Mouse (Mus musculus): ENCODE data around the gene Pip4k2c. TPM values are rescaled to one million over a fixed set of nuclear protein-coding genes. Genes with fewer than 3 reads are reported as not detected.
A peak's percentile ranks its signal among the peaks of the same experiment; 100 is the strongest.

Pip4k2c gene
- polyA plus RNA-seq, 1 experiment from 2014 or later: 27.2 TPM

DNA sequence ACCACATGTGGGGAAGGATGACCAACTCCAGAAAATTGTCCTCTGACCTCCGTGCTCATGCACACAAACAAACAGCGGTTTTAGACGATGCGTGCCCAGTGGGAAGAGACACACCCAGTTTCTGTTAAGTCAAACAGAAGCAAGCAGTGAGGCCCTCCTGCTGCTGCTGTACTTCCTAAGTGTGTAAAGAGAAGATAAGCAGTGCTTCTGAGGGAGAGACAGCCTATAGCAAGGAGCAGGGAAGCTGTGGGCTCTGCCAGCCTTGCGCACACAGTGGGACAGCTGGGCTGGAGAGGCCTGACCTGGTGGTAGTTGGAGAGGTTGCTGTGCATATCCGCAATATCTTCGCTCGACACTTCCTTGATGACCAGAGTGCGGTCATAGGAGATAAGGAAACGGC is 6.0 kb downstream of the Pip4k2c start:
- Histone ChIP-seq H3K4me2 (no peak overlapping the region), H3K36me3 (peaks cover 40% of the 10 kb centered on the region)
- WGBS: 72% methylated on average over 10 of the region's 10 CpGs

GRCm38 (mm10) chr10:127204589-127204988 is 6.8 kb downstream of the Pip4k2c start:
- H3K36me3 ChIP-seq: peaks cover 42% of the 10 kb centered on the region
- no peaks in the 10 kb centered on the region for H3K27me3 ChIP-seq
- H3K9ac ChIP-seq: no peak overlapping the region
- no peak overlapping the region for H3K27ac ChIP-seq
- H3K4me2 ChIP-seq: no peak overlapping the region
- no peak overlapping the region for H3K4me3 ChIP-seq
- ATAC-seq (ENCODE audit: borderline replicate concordance, extremely low read depth, low FRiP score, low TSS enrichment): no peak
- H3K9me3 ChIP-seq: no peaks in the 10 kb centered on the region
- WGBS: 59% methylated on average over 5 of the region's 5 CpGs
- peaks cover 11% of the 10 kb centered on the region for H3K4me1 ChIP-seq

More for the DNA sequence above, 6.0 kb downstream of the Pip4k2c start:
- no peaks in the 10 kb centered on the region for H3K9me3 ChIP-seq
- H3K4me1 ChIP-seq: peaks cover 12% of the 10 kb centered on the region
- H3K27ac ChIP-seq: no peak overlapping the region; the same call in 1 of the 2 replicates
- ATAC-seq (ENCODE audit: borderline replicate concordance, extremely low read depth, low FRiP score, low TSS enrichment): peak; percentile 55; the same call in 1 of the 2 replicates
- H3K9ac ChIP-seq: no peak overlapping the region
- no peak overlapping the region for H3K4me3 ChIP-seq
- no peaks in the 10 kb centered on the region for H3K27me3 ChIP-seq

- WGBS: 89% methylated on average over 3 of the region's 3 CpGs
- H3K27ac ChIP-seq: no peak overlapping the region
- no peak for ATAC-seq (ENCODE audit: borderline replicate concordance, extremely low read depth, low FRiP score, low TSS enrichment)
- H3K27me3 ChIP-seq: no peaks in the 10 kb centered on the region
- H3K9me3 ChIP-seq: no peaks in the 10 kb centered on the region
- no peak overlapping the region for H3K4me2 ChIP-seq
- peaks cover 16% of the 10 kb centered on the region for H3K4me1 ChIP-seq
- no peak overlapping the region for H3K4me3 ChIP-seq
- peaks cover 41% of the 10 kb centered on the region for H3K36me3 ChIP-seq
- no peak overlapping the region for H3K9ac ChIP-seq
Observed at GRCm38 (mm10) chr10:127203106-127203505, 8.3 kb downstream of the Pip4k2c start.

DNA sequence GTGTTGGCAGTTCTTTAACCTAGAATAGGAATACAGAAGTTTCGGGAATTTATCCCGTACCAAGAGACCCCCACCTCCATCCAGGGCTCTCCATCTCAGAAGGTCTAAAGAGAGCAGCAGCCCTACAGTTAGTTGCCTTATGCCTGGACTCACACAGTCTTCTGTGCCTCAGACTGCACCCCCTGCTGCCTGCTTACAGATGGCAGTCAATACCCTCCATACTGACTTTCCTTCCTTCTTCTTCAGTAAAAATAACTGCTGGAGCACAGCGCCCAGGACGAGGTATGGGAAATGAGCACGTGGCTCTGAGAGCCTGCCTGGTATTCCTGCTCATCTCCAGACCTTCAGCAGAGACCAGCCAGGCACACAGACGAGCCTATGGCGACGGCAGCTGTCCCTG is 11.1 kb downstream of the Pip4k2c start:
- H3K36me3 ChIP-seq: peaks cover 33% of the 10 kb centered on the region
- no peak overlapping the region for H3K4me2 ChIP-seq
- H3K9me3 ChIP-seq: no peaks in the 10 kb centered on the region
- no peak overlapping the region for H3K4me3 ChIP-seq
- no peaks in the 10 kb centered on the region for H3K27me3 ChIP-seq
- H3K27ac ChIP-seq: no peak overlapping the region
- WGBS: 69% methylated on average over 8 of the region's 8 CpGs
- ATAC-seq (ENCODE audit: borderline replicate concordance, extremely low read depth, low FRiP score, low TSS enrichment): no peak
- H3K9ac ChIP-seq: no peak overlapping the region
- H3K4me1 ChIP-seq: peaks cover 18% of the 10 kb centered on the region

GRCm38 (mm10) chr10:127199474-127199873 is 11.9 kb downstream of the Pip4k2c start:
- no peaks in the 10 kb centered on the region for H3K27me3 ChIP-seq
- no peak overlapping the region for H3K4me3 ChIP-seq
- H3K4me1 ChIP-seq: peaks cover 19% of the 10 kb centered on the region
- no peak overlapping the region for H3K9ac ChIP-seq
- peaks cover 31% of the 10 kb centered on the region for H3K36me3 ChIP-seq
- 83% methylated on average over 11 of the region's 11 CpGs for WGBS
- H3K27ac ChIP-seq: no peak overlapping the region
- no peak overlapping the region for H3K4me2 ChIP-seq
- ATAC-seq (ENCODE audit: borderline replicate concordance, extremely low read depth, low FRiP score, low TSS enrichment): no peak
- H3K9me3 ChIP-seq: no peaks in the 10 kb centered on the region

GRCm38 (mm10) chr10:127199068-127199467 is 12.3 kb downstream of the Pip4k2c start:
- peaks cover 30% of the 10 kb centered on the region for H3K36me3 ChIP-seq
- no peak overlapping the region for H3K27ac ChIP-seq
- no peaks in the 10 kb centered on the region for H3K27me3 ChIP-seq
- no peak overlapping the region for H3K4me2 ChIP-seq
- no peaks in the 10 kb centered on the region for H3K9me3 ChIP-seq
- H3K9ac ChIP-seq: no peak overlapping the region
- H3K4me1 ChIP-seq: peaks cover 23% of the 10 kb centered on the region
- no peak for ATAC-seq (ENCODE audit: borderline replicate concordance, extremely low read depth, low FRiP score, low TSS enrichment)
- H3K4me3 ChIP-seq: no peak overlapping the region
- WGBS: 67% methylated on average over 5 of the region's 5 CpGs

GRCm38 (mm10) chr10:127198492-127198891 is 12.9 kb downstream of the Pip4k2c start:
- H3K4me2 ChIP-seq: no peak overlapping the region
- H3K4me3 ChIP-seq: no peak overlapping the region
- no peak for ATAC-seq (ENCODE audit: borderline replicate concordance, extremely low read depth, low FRiP score, low TSS enrichment)
- H3K9me3 ChIP-seq: no peaks in the 10 kb centered on the region
- no peak overlapping the region for H3K9ac ChIP-seq
- H3K4me1 ChIP-seq: peaks cover 23% of the 10 kb centered on the region
- no peaks in the 10 kb centered on the region for H3K27me3 ChIP-seq
- H3K36me3 ChIP-seq: peaks cover 28% of the 10 kb centered on the region
- WGBS: 38% methylated on average over 2 of the region's 2 CpGs
- no peak overlapping the region for H3K27ac ChIP-seq

- peaks cover 23% of the 10 kb centered on the region for H3K4me1 ChIP-seq
- no peak overlapping the region for H3K27ac ChIP-seq
Observed at GRCm38 (mm10) chr10:127197505-127198110, 13.8 kb downstream of the Pip4k2c start.

GRCm38 (mm10) chr10:127197104-127197503 is 14.3 kb downstream of the Pip4k2c start:
- H3K36me3 ChIP-seq: peaks cover 16% of the 10 kb centered on the region; the same call in 1 of the 2 replicates
- H3K9me3 ChIP-seq: no peaks in the 10 kb centered on the region
- peaks cover 23% of the 10 kb centered on the region for H3K4me1 ChIP-seq
- H3K9ac ChIP-seq: no peak overlapping the region
- WGBS: 83% methylated on average over 8 of the region's 8 CpGs
- H3K4me3 ChIP-seq: no peak overlapping the region
- no peaks in the 10 kb centered on the region for H3K27me3 ChIP-seq
- H3K4me2 ChIP-seq: no peak overlapping the region
- no peak overlapping the region for H3K27ac ChIP-seq
- ATAC-seq (ENCODE audit: borderline replicate concordance, extremely low read depth, low FRiP score, low TSS enrichment): no peak

More at GRCm38 (mm10) chr10:127197505-127198110, 13.8 kb downstream of the Pip4k2c start:
- WGBS: 82% methylated on average over 11 of the region's 11 CpGs
- Histone ChIP-seq H3K9me3 (no peaks in the 10 kb centered on the region), H3K4me2 (no peak overlapping the region), H3K9ac (no peak overlapping the region), H3K36me3 (peaks cover 19% of the 10 kb centered on the region), H3K4me3 (no peak overlapping the region), H3K27me3 (no peaks in the 10 kb centered on the region)
- no peak for ATAC-seq (ENCODE audit: borderline replicate concordance, extremely low read depth, low FRiP score, low TSS enrichment)

DNA sequence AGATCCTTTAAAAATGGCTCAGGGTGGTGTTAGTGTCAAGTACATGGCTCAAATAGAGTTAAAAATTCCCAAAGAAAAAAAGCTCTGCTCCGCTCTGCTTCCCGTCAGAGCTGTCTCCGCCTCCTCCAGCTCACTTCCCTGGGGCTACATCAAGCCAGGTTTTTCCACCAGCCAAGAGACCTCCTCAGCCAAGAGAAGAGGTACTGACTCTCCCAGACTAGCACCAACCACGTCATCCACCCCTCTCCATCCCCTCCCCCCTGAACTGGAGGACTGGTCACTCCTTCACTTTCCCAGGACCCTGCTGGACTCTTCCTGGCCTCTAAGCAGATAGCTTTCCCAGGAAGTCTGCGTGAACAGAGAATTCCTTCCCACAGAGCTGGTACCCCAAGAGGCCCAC is 15.0 kb downstream of the Pip4k2c start:
- peak overlapping the region; percentile 88 for H3K9ac ChIP-seq
- 5% methylated on average over 5 of the region's 5 CpGs for WGBS
- H3K36me3 ChIP-seq: peaks cover 15% of the 10 kb centered on the region; the same call in 1 of the 2 replicates
- H3K27me3 ChIP-seq: no peaks in the 10 kb centered on the region
- no peaks in the 10 kb centered on the region for H3K9me3 ChIP-seq
- ATAC-seq (ENCODE audit: borderline replicate concordance, extremely low read depth, low FRiP score, low TSS enrichment): peak; percentile 77
- peak overlapping the region; percentile 93 for H3K4me2 ChIP-seq
- H3K27ac ChIP-seq: peak overlapping the region; percentile 94
- peaks cover 25% of the 10 kb centered on the region for H3K4me1 ChIP-seq
- peak overlapping the region; percentile 90 for H3K4me3 ChIP-seq

- peaks cover 33% of the 10 kb centered on the region for H3K4me1 ChIP-seq
- peak; percentile 53 for ATAC-seq (ENCODE audit: borderline replicate concordance, extremely low read depth, low FRiP score, low TSS enrichment)
Observed at GRCm38 (mm10) chr10:127195328-127196129, 15.9 kb downstream of the Pip4k2c start, which contains the start of gene Dtx3. TSS of gene Dtx3 (minus strand) at chr10:127195728.

More at GRCm38 (mm10) chr10:127195328-127196129, 15.9 kb downstream of the Pip4k2c start, which contains the start of gene Dtx3:
- no peaks in the 10 kb centered on the region for H3K27me3 ChIP-seq
- under 1% methylated on average over 39 of the region's 47 CpGs for WGBS
- peak within 1 kb of the TSS; percentile 90 for H3K4me3 ChIP-seq
- H3K27ac ChIP-seq: peak within 1 kb of the TSS; percentile 94
- H3K36me3 ChIP-seq: peaks cover 15% of the 10 kb centered on the region; the same call in 1 of the 2 replicates
- H3K4me2 ChIP-seq: peak within 1 kb of the TSS; percentile 93
- no peaks in the 10 kb centered on the region for H3K9me3 ChIP-seq
- peak within 1 kb of the TSS; percentile 88 for H3K9ac ChIP-seq
